In genomic region chr5:134946857-134947255, GRCm38 (mm10) we compare ENCODE assay signal across 8 mouse cellular contexts. TPM values are rescaled to one million over a fixed set of nuclear protein-coding genes. Genes with fewer than 3 reads are reported as not detected.
A peak's percentile ranks its signal among the peaks of the same experiment; 100 is the strongest.
DNase-seq lines count a peak whose midpoint lies in the region; ATAC-seq lines count a peak whose summit lies in the region.

Gene Cldn4 (minus strand): TSS chr5:134946934.

- peaks cover 23% of the 10 kb centered on the region for H3K4me1 ChIP-seq in heart, embryonic 11.5 days (ENCODE audit: control insufficient read depth, insufficient read depth, low read length)
- H3K4me1 ChIP-seq in embryonic facial prominence, embryonic 12.5 days = peaks cover 13% of the 10 kb centered on the region
- peaks cover 11% of the 10 kb centered on the region for H3K4me1 ChIP-seq in limb, embryonic 11.5 days (ENCODE audit: control insufficient read depth, insufficient read depth, low read length)
- peaks cover 23% of the 10 kb centered on the region for H3K4me1 ChIP-seq in stomach, embryonic 16.5 days (ENCODE audit: control insufficient read depth, insufficient read depth, low read length)

- ATAC-seq in heart, embryonic 11.5 days (replicated peaks; ENCODE audit: insufficient number of reproducible peaks, low FRiP score, low TSS enrichment) = no peak
- peak; percentile 18; the same call in 1 of the 2 replicates for ATAC-seq in embryonic facial prominence, embryonic 12.5 days (ENCODE audit: insufficient number of reproducible peaks, insufficient read depth, low FRiP score, low TSS enrichment)
- no peak for ATAC-seq in limb, embryonic 11.5 days (ENCODE audit: insufficient number of reproducible peaks, low FRiP score, low TSS enrichment, low read depth)
- peak; percentile 84 for ATAC-seq in stomach, embryonic 16.5 days (ENCODE audit: insufficient read depth, low FRiP score)
- ATAC-seq in CD4-positive, CD25-positive, alpha-beta regulatory T cell, adult 4 months = no peak

- H3K4me3 ChIP-seq in heart, embryonic 11.5 days (ENCODE audit: low read depth, low read length) = peak within 1 kb of the TSS; percentile 24
- peak within 1 kb of the TSS; percentile 30 for H3K4me3 ChIP-seq in embryonic facial prominence, embryonic 12.5 days
- H3K4me3 ChIP-seq in limb, embryonic 11.5 days (ENCODE audit: low read depth, low read length) = 0 out of 2 replicates have a peak within 1 kb of the TSS, but pooled peaks have one; percentile 8
- peak within 1 kb of the TSS; percentile 54 for H3K4me3 ChIP-seq in stomach, embryonic 16.5 days (replicated peaks; ENCODE audit: low read length)

- H3K36me3 ChIP-seq in heart, embryonic 11.5 days (ENCODE audit: control insufficient read depth, insufficient read depth, low read length) = no peaks in the 10 kb centered on the region
- H3K36me3 ChIP-seq in embryonic facial prominence, embryonic 12.5 days = no peaks in the 10 kb centered on the region
- no peaks in the 10 kb centered on the region for H3K36me3 ChIP-seq in limb, embryonic 11.5 days (ENCODE audit: control insufficient read depth, insufficient read depth, low read length)
- H3K36me3 ChIP-seq in stomach, embryonic 16.5 days (ENCODE audit: control insufficient read depth, insufficient read depth, low read length) = no peaks in the 10 kb centered on the region

- no peak for DNase-seq in heart, adult 18-20 months
- DNase-seq in limb, embryonic 11.5 days (ENCODE audit: low spot score) = peak; percentile 54
- no peak for DNase-seq in frontal cortex, postnatal 25 days (ENCODE audit: low spot score in 2 of 2)
- no peak for DNase-seq in cerebellum, postnatal 25 days

- peak within 1 kb of the TSS; percentile 45 for H3K4me2 ChIP-seq in heart, embryonic 11.5 days
- H3K4me2 ChIP-seq in embryonic facial prominence, embryonic 12.5 days (replicated peaks) = peak within 1 kb of the TSS; percentile 33
- H3K4me2 ChIP-seq in limb, embryonic 11.5 days (ENCODE audit: low read depth, severe bottlenecking) = 0 out of 2 replicates have a peak within 1 kb of the TSS, but pooled peaks have one; percentile 17
- H3K4me2 ChIP-seq in stomach, embryonic 16.5 days (ENCODE audit: low read depth, low read length) = peak within 1 kb of the TSS; percentile 38

- no peak within 1 kb of the TSS for H3K9ac ChIP-seq in heart, embryonic 11.5 days (ENCODE audit: low read depth, low read length)
- peak within 1 kb of the TSS; percentile 41 for H3K9ac ChIP-seq in embryonic facial prominence, embryonic 12.5 days
- H3K9ac ChIP-seq in limb, embryonic 11.5 days (ENCODE audit: low read length) = no peak within 1 kb of the TSS
- peak within 1 kb of the TSS; percentile 76 for H3K9ac ChIP-seq in stomach, embryonic 16.5 days (ENCODE audit: low read length)

- peaks cover 25% of the 10 kb centered on the region for H3K27me3 ChIP-seq in heart, embryonic 11.5 days (ENCODE audit: control insufficient read depth, insufficient read depth, low read length)
- H3K27me3 ChIP-seq in embryonic facial prominence, embryonic 12.5 days = peaks cover 49% of the 10 kb centered on the region
- H3K27me3 ChIP-seq in limb, embryonic 11.5 days (ENCODE audit: control insufficient read depth, insufficient read depth, low read length) = peaks cover 32% of the 10 kb centered on the region
- no peaks in the 10 kb centered on the region for H3K27me3 ChIP-seq in stomach, embryonic 16.5 days (ENCODE audit: control insufficient read depth, insufficient read depth, low read length)

- WGBS in heart, embryonic 11.5 days (ENCODE audit: insufficient replicate concordance) = 13% methylated on average over 11 of the region's 11 CpGs
- 5% methylated on average over 11 of the region's 11 CpGs for WGBS in embryonic facial prominence, embryonic 12.5 days
- WGBS in limb, embryonic 11.5 days = 10% methylated on average over 11 of the region's 11 CpGs
- WGBS in stomach, embryonic 16.5 days = 20% methylated on average over 11 of the region's 11 CpGs

- no peak within 1 kb of the TSS for H3K27ac ChIP-seq in heart, embryonic 11.5 days (ENCODE audit: low read depth, low read length)
- H3K27ac ChIP-seq in embryonic facial prominence, embryonic 12.5 days = peak within 1 kb of the TSS; percentile 63; the same call in 1 of the 2 replicates
- H3K27ac ChIP-seq in limb, embryonic 11.5 days (replicated peaks; ENCODE audit: low read depth, low read length) = 0 out of 2 replicates have a peak within 1 kb of the TSS, but pooled peaks have one; percentile 42
- H3K27ac ChIP-seq in stomach, embryonic 16.5 days (ENCODE audit: low read length) = peak within 1 kb of the TSS; percentile 94

- H3K9me3 ChIP-seq in heart, embryonic 11.5 days (replicated peaks; ENCODE audit: control insufficient read depth, low read length) = no peaks in the 10 kb centered on the region
- H3K9me3 ChIP-seq in embryonic facial prominence, embryonic 12.5 days = no peaks in the 10 kb centered on the region
- no peaks in the 10 kb centered on the region for H3K9me3 ChIP-seq in limb, embryonic 11.5 days (ENCODE audit: control insufficient read depth, low read length)
- no peaks in the 10 kb centered on the region for H3K9me3 ChIP-seq in stomach, embryonic 16.5 days (replicated peaks; ENCODE audit: control insufficient read depth, low read length)

RNA-seq across cellular contexts. Expression of gene Cldn4, which starts in this region (rescaled TPM):
- polyA plus RNA-seq in heart, embryonic 11.5 days (2014; fragmentation: Nextera tagmentation; extraction: Ambion mirVana) = 1.4 and 1.7 TPM in 2 replicates
- under 1 TPM in 1 of 2 experiments, not detected in 1; 0.62 TPM for total RNA-seq in heart, adult 18-20 months (2021)
- 11.8 and 14.6 TPM in 2 replicates for polyA plus RNA-seq in embryonic facial prominence, embryonic 12.5 days (2016; fragmentation: Nextera tagmentation; extraction: Ambion mirVana)
- 13.6 and 13.9 TPM in 2 replicates for polyA plus RNA-seq in limb, embryonic 11.5 days (2014; fragmentation: Nextera tagmentation; extraction: Ambion mirVana)
- 73.1 and 90.8 TPM in 2 replicates for polyA plus RNA-seq in stomach, embryonic 16.5 days (2015; fragmentation: Nextera tagmentation; extraction: Ambion mirVana)
- polyA plus RNA-seq in CD4-positive, CD25-positive, alpha-beta regulatory T cell, adult 4 months (2017; shearing (Covaris generic)) = under 1 TPM in 1 of 2 experiments, not detected in 1; 0.40 TPM

Comparison
In these comparisons a context has a peak if more than half of its experiments do, and no peak if none do; other contexts are left out.
1. ATAC-seq: peak in embryonic facial prominence, embryonic 12.5 days (single experiment) and stomach, embryonic 16.5 days (single experiment); none in heart, embryonic 11.5 days (single experiment), limb, embryonic 11.5 days (single experiment) and CD4-positive, CD25-positive, alpha-beta regulatory T cell, adult 4 months (single experiment).
2. H3K9ac ChIP-seq: peak in embryonic facial prominence, embryonic 12.5 days (single experiment) and stomach, embryonic 16.5 days (single experiment); none in heart, embryonic 11.5 days (single experiment) and limb, embryonic 11.5 days (single experiment).
3. Peak in every context shown above with its lines, with median percentiles within 50 percentile points of each other: H3K4me2 ChIP-seq and H3K4me3 ChIP-seq.